Mouse (Mus musculus) olfactory bulb, adult 2 months (tissue): Measurements from ENCODE around the gene Dlgap1. TPM values are rescaled to one million over a fixed set of nuclear protein-coding genes. Genes with fewer than 3 reads are reported as not detected.

Experiments used
- H3K27ac ChIP-seq: fragments of 200-500 bp; 2 replicates; pipeline ENCODE4 v1.5.1; 2012; ENCODE audit warnings: low read depth, low read length; ENCODE audit not compliant: insufficient read depth
- H3K4me1 ChIP-seq: fragments of 200-500 bp; 2 replicates; pipeline ENCODE4 v1.6.1; 2012; ENCODE audit warnings: low read length; ENCODE audit not compliant: control insufficient read depth, insufficient read depth
- H3K4me3 ChIP-seq: fragments of 200-500 bp; 2 replicates; pipeline ENCODE4 v1.5.1; 2012; ENCODE audit warnings: mild to moderate bottlenecking, low read depth, low read length, moderate library complexity; ENCODE audit not compliant: insufficient read depth
- CTCF ChIP-seq: fragments of 200-500 bp; IDR thresholded peaks from 2 replicates; pipeline ENCODE4 v1.5.1; 2012; ENCODE audit warnings: low read depth, mild to moderate bottlenecking, low read length, moderate library complexity; ENCODE audit not compliant: insufficient read depth
- POLR2A ChIP-seq: fragments of 200-500 bp; IDR thresholded peaks from 2 replicates; pipeline ENCODE4 v1.6.1; 2012; ENCODE audit warnings: mild to moderate bottlenecking, low read depth, low read length, moderate library complexity; ENCODE audit not compliant: insufficient read depth
- WGBS: fragments of 180-500 bp; shearing (Covaris S2); methylation state at CpG from one replicate; pipeline ENCODE4 v1.1.7; 2018; 5-methylcytosine and 5-hydroxymethylcytosine counted together
- polyA plus RNA-seq: library from polyadenylated mRNA; stranded (reverse); fragments of >200 nt; gene quantifications from 2 replicates; pipeline ENCODE4 v1.2.4, GENCODE M21; 2012; ENCODE audit warnings: low replicate concordance; ENCODE audit not compliant: missing spikeins, insufficient read depth, insufficient read length

Dlgap1 gene
- polyA plus RNA-seq, 1 experiment, result 117 TPM

DNA sequence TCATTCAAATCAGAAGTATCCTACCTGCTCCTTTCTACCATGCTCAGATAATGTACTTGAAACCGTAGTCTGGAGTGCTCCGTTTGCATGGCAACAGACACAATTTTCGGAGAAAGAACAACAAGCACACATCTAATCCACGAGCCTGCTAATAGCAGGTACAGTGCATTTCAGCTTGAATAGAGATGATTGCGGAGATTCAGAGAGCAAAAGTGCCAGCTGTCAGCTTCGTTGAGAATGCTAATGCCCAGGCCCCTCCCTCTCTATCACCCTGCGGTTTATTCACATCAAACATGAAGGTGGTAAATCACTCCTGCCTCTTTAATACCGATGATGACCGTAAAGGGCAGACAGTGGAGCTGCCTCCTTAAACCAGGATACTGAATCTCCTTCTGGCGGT is 518.0 kb downstream of the Dlgap1 start:
- H3K4me3 ChIP-seq, result no peak overlapping the region
- 47% methylated on average over 10 of the region's 10 CpGs for WGBS
- no peak overlapping the region for H3K27ac ChIP-seq
- H3K4me1 ChIP-seq, result peaks cover 9% of the 10 kb centered on the region
- TF ChIP-seq CTCF (no peak), POLR2A (no peak)

- WGBS, result 32% methylated on average over 7 of the region's 7 CpGs
- no peak overlapping the region for H3K4me3 ChIP-seq
- 0 out of 2 replicates have a peak overlapping the region, but pooled peaks have one; percentile 56 for H3K27ac ChIP-seq
- TF ChIP-seq CTCF (no peak), POLR2A (no peak)
- peaks cover 8% of the 10 kb centered on the region for H3K4me1 ChIP-seq
These were observed 520.0 kb downstream of the Dlgap1 start for GRCm38 (mm10) chr17:70488784-70489265.

- Histone ChIP-seq H3K4me1 (peaks cover 5% of the 10 kb centered on the region), H3K27ac (no peak overlapping the region), H3K4me3 (no peak overlapping the region)
- 61% methylated on average over 4 of the region's 4 CpGs for WGBS
- no peak for TF ChIP-seq CTCF
- no peak for TF ChIP-seq POLR2A
These were observed 522.7 kb downstream of the Dlgap1 start for GRCm38 (mm10) chr17:70491575-70491974.

DNA sequence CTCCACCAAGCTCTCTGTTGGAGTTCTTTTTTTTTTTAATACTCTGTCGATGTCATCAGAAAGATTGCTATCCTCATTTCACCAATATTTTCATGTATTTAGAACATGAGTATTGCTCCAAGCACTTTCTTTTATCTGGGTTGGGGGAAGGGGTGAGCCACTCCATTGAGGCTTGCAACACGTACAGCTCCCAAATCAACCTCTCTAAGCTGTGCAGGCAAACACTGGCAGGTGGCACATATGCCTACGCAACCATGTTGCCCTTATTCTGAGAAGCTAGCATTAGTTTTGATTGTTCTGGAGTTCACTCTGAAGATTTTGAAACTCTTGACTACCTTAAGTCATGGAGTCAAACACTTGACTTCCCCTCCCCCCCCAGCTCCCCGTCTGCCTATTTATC is 525.5 kb downstream of the Dlgap1 start:
- 87% methylated on average over 4 of the region's 4 CpGs for WGBS

DNA sequence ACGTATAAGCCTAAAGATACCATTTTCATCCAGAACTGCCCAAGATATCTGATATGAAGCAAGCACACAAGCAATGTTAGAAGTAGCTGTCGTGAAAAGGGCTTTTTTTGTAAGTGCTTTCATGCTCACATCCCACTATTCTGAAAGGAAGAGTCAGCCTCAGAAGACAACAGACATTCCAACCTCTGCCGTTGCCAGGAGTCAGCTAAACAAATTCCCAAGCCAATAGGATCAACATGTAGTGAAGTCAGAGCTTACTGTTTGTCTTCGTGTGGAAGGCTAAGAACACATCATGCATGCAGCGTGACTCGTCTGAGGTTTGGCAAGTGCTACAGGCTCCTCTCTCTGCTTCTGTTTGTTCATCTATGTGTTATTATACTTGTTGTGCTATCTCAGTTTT is 529.4 kb downstream of the Dlgap1 start:
- no peak overlapping the region for H3K4me3 ChIP-seq
- no peak overlapping the region for H3K27ac ChIP-seq
- H3K4me1 ChIP-seq, result peaks cover 8% of the 10 kb centered on the region
- TF ChIP-seq POLR2A (no peak), CTCF (no peak)
- WGBS, result 68% methylated on average over 6 of the region's 6 CpGs

More for the DNA sequence above, 525.5 kb downstream of the Dlgap1 start:
- Histone ChIP-seq H3K4me3 (no peak overlapping the region), H3K4me1 (no peaks in the 10 kb centered on the region), H3K27ac (no peak overlapping the region)
- no peak for TF ChIP-seq POLR2A

DNA sequence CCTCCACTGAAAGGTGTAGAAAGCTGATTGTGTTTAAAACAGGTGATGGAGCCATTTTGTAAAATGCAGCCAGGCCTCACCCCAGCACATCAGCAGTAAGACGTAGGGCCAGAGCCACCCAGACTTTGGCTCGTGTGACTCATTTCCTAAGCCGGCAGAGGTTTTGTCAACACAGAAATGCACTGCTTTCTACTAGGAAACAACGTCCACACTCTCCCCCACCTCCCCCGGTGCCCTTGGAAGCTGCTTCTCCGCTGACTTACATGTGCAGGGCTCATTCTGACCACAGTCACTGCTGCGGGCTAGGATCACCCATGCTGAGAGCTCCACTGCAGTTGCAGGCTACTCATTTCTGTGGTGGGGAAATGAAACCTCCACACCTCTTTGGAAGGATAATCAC is 533.1 kb downstream of the Dlgap1 start:
- WGBS, result 19% methylated on average over 7 of the region's 7 CpGs
- Histone ChIP-seq H3K27ac (no peak overlapping the region), H3K4me3 (no peak overlapping the region), H3K4me1 (peaks cover 8% of the 10 kb centered on the region)
- TF ChIP-seq CTCF, result no peak
- TF ChIP-seq POLR2A, result no peak

- H3K4me1 ChIP-seq, result no peaks in the 10 kb centered on the region
- WGBS, result 15% methylated on average over 4 of the region's 4 CpGs
- no peak overlapping the region for H3K27ac ChIP-seq
- TF ChIP-seq POLR2A, result no peak
- no peak for TF ChIP-seq CTCF
- H3K4me3 ChIP-seq, result no peak overlapping the region
These were observed 538.9 kb downstream of the Dlgap1 start for GRCm38 (mm10) chr17:70507759-70508158.

DNA sequence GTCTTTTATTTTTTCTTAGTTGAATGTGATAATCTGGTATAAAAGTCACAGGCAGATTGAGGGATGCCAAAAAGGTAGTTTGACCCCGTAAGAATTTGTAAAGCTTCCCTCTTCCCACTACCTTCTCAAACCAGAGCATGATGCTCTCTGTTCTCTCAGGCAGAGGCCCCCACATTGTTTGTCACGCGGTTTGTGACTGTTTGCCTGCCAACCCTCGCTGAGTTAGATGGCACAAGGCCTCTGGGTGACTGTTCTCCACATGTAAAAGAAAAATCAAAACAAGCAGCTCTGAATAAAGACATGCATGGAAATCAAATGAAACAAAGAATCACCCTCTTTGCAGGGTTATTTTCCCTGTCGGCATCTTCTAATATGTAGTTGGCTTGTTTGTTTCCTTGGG is 541.6 kb downstream of the Dlgap1 start:
- Histone ChIP-seq H3K4me1 (no peaks in the 10 kb centered on the region), H3K27ac (no peak overlapping the region), H3K4me3 (no peak overlapping the region)
- 36% methylated on average over 5 of the region's 5 CpGs for WGBS
- no peak for TF ChIP-seq CTCF
- no peak for TF ChIP-seq POLR2A

DNA sequence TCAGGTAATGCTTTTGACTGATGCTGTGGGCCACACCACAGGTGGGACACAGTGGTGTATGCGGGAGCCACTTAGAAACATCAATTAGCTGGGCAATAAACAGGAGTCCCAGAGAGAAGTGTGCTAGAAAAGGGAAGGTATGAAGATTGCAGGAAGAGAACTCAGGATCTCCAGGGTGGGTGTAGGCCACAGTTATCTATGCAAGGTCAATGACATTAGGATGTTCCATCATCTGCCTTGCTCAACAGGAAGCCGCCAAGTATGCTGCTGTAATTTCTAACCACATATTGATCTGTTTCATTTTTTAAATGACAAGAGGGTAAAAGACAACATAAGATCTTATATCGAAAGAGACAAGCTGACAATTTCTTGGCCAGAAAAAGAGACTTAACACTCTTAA is 542.5 kb downstream of the Dlgap1 start:
- WGBS, result 95% methylated on average over 3 of the region's 3 CpGs
- H3K4me1 ChIP-seq, result peaks cover 6% of the 10 kb centered on the region
- no peak overlapping the region for H3K27ac ChIP-seq
- no peak overlapping the region for H3K4me3 ChIP-seq
- no peak for TF ChIP-seq POLR2A
- no peak for TF ChIP-seq CTCF

GRCm38 (mm10) chr17:70513736-70514135 is 544.9 kb downstream of the Dlgap1 start:
- TF ChIP-seq CTCF (no peak), POLR2A (no peak)
- peaks cover 18% of the 10 kb centered on the region for H3K4me1 ChIP-seq
- WGBS, result 88% methylated on average over 5 of the region's 5 CpGs
- H3K4me3 ChIP-seq, result no peak overlapping the region
- no peak overlapping the region for H3K27ac ChIP-seq
